Mouse (Mus musculus) bone marrow macrophage, adult 2 months (primary cell): ENCODE data around the gene Jade3.

Source experiments
- CTCF ChIP-seq: IDR thresholded peaks from 2 replicates; pipeline ENCODE4 v1.5.1; 2012; ENCODE audit warnings: low read depth, mild to moderate bottlenecking, low read length, moderate library complexity
- POLR2A ChIP-seq: IDR thresholded peaks from 2 replicates; pipeline ENCODE4 v1.6.1; 2012; ENCODE audit warnings: mild to moderate bottlenecking, low read depth, low read length, borderline replicate concordance

- TF ChIP-seq CTCF (no peak), POLR2A (no peak)
Measured at GRCm38 (mm10) chrX:20548011-20548879, 122.8 kb downstream of the Jade3 start.
